In genomic region chr9:63399463-63399815, GRCm38 (mm10) we compare ENCODE assay signal across 8 mouse cellular contexts. TPM values are rescaled to one million over a fixed set of nuclear protein-coding genes. Genes with fewer than 3 reads are reported as not detected.
A peak's percentile ranks its signal among the peaks of the same experiment; 100 is the strongest.
DNase-seq lines count a peak whose midpoint lies in the region; ATAC-seq and TF ChIP-seq lines count a peak whose summit lies in the region.

No protein-coding gene starts in this region.

- H3K27me3 ChIP-seq in heart, embryonic 16.5 days (ENCODE audit: control insufficient read depth, insufficient read depth, low read length), result no peaks in the 10 kb centered on the region
- no peaks in the 10 kb centered on the region for H3K27me3 ChIP-seq in hindbrain, embryonic 14.5 days (ENCODE audit: control insufficient read depth, insufficient read depth, low read length)
- no peaks in the 10 kb centered on the region for H3K27me3 ChIP-seq in midbrain, embryonic 13.5 days

- DNase-seq in heart, adult 18-20 months, result no peak
- no peak for DNase-seq in hindbrain, embryonic 14.5 days (ENCODE audit: low spot score)
- DNase-seq in adrenal gland, postnatal 14 days, result no peak
- no peak for DNase-seq in thymus, adult 18-20 months
- DNase-seq in left cerebral cortex, postnatal 10 days (ENCODE audit: extremely low spot score in 1 of 2, low spot score in 2 of 2), result no peak

- no peaks in the 10 kb centered on the region for H3K9me3 ChIP-seq in heart, embryonic 16.5 days (replicated peaks; ENCODE audit: control insufficient read depth, low read length)
- no peaks in the 10 kb centered on the region for H3K9me3 ChIP-seq in hindbrain, embryonic 14.5 days (ENCODE audit: control insufficient read depth, low read length)
- no peaks in the 10 kb centered on the region for H3K9me3 ChIP-seq in midbrain, embryonic 13.5 days

- H3K4me3 ChIP-seq in heart, embryonic 16.5 days (ENCODE audit: low read length), result peak overlapping the region; percentile 66
- H3K4me3 ChIP-seq in bone marrow macrophage, adult 2 months (ENCODE audit: insufficient read depth, low read length), result peak overlapping the region; percentile 100
- H3K4me3 ChIP-seq in hindbrain, embryonic 14.5 days (replicated peaks; ENCODE audit: low read length), result peak overlapping the region; percentile 97
- H3K4me3 ChIP-seq in midbrain, embryonic 13.5 days (replicated peaks), result peak overlapping the region; percentile 92

- intact Hi-C loops in left cerebral cortex, postnatal 10 days (cut with DNase I), result no loop called here

- ATAC-seq in heart, embryonic 16.5 days (replicated peaks; ENCODE audit: extremely low read depth, insufficient read depth, low FRiP score), result peak; percentile 24
- ATAC-seq in hindbrain, embryonic 14.5 days (ENCODE audit: low FRiP score), result peak; percentile 48; the same call in 1 of the 2 replicates
- no peak; the same call in 1 of the 2 replicates for ATAC-seq in midbrain, embryonic 13.5 days

- no peak for TF ChIP-seq CTCF in bone marrow macrophage, adult 2 months (IDR thresholded peaks at IDR 0.05; ENCODE audit: low read depth, low read length)

- 3% methylated on average over 8 of the region's 8 CpGs for WGBS in heart, embryonic 16.5 days
- 6% methylated on average over 8 of the region's 8 CpGs for WGBS in hindbrain, embryonic 14.5 days
- 3% methylated on average over 8 of the region's 8 CpGs for WGBS in midbrain, embryonic 13.5 days

- H3K36me3 ChIP-seq in heart, embryonic 16.5 days (ENCODE audit: control insufficient read depth, insufficient read depth), result no peaks in the 10 kb centered on the region
- H3K36me3 ChIP-seq in hindbrain, embryonic 14.5 days (replicated peaks; ENCODE audit: control insufficient read depth, insufficient read depth), result no peaks in the 10 kb centered on the region
- H3K36me3 ChIP-seq in midbrain, embryonic 13.5 days, result no peaks in the 10 kb centered on the region

- H3K27ac ChIP-seq in heart, embryonic 16.5 days (ENCODE audit: low read length), result peak overlapping the region; percentile 80
- peak overlapping the region; percentile 64 for H3K27ac ChIP-seq in bone marrow macrophage, adult 2 months (ENCODE audit: insufficient read depth, low read depth, low read length)
- H3K27ac ChIP-seq in hindbrain, embryonic 14.5 days, result peak overlapping the region; percentile 86
- H3K27ac ChIP-seq in midbrain, embryonic 13.5 days, result peak overlapping the region; percentile 70

- TF ChIP-seq POLR2A in bone marrow macrophage, adult 2 months (IDR thresholded peaks at IDR 0.05; ENCODE audit: borderline replicate concordance, low read depth, low read length), result no peak

- H3K9ac ChIP-seq in heart, embryonic 16.5 days (ENCODE audit: low read length), result peak overlapping the region; percentile 95
- peak overlapping the region; percentile 81 for H3K9ac ChIP-seq in hindbrain, embryonic 14.5 days
- peak overlapping the region; percentile 89 for H3K9ac ChIP-seq in midbrain, embryonic 13.5 days (replicated peaks)

- H3K4me2 ChIP-seq in heart, embryonic 16.5 days (ENCODE audit: low read depth, low read length), result peak overlapping the region; percentile 90
- peak overlapping the region; percentile 92 for H3K4me2 ChIP-seq in hindbrain, embryonic 14.5 days (replicated peaks)
- peak overlapping the region; percentile 94 for H3K4me2 ChIP-seq in midbrain, embryonic 13.5 days (replicated peaks)

- peaks cover 12% of the 10 kb centered on the region for H3K4me1 ChIP-seq in heart, embryonic 16.5 days (ENCODE audit: control insufficient read depth, insufficient read depth, low read length)
- H3K4me1 ChIP-seq in bone marrow macrophage, adult 2 months (ENCODE audit: control insufficient read depth, insufficient read depth, low read length), result 0 out of 2 replicates have a peak, but pooled peaks cover 3% of the 10 kb centered on the region
- H3K4me1 ChIP-seq in hindbrain, embryonic 14.5 days (replicated peaks; ENCODE audit: control insufficient read depth, insufficient read depth, low read length), result peaks cover 5% of the 10 kb centered on the region
- peaks cover 26% of the 10 kb centered on the region for H3K4me1 ChIP-seq in midbrain, embryonic 13.5 days (replicated peaks)

RNA-seq across cellular contexts. Expression of gene 2300009A05Rik, which starts 0.4 kb away (rescaled TPM):
- 79.8 and 85.7 TPM in 2 replicates for polyA plus RNA-seq in heart, embryonic 16.5 days (2015; fragmentation: Nextera tagmentation; extraction: Ambion mirVana)
- total RNA-seq in heart, adult 18-20 months (2021), result 10 to 100 TPM; 26.7 to 29.5 TPM
- 32.4 and 38.6 TPM in 2 replicates for polyA plus RNA-seq in bone marrow macrophage, adult 2 months (2012; ENCODE audit: insufficient read depth, insufficient read length, missing spikeins)
- polyA plus RNA-seq in hindbrain, embryonic 14.5 days (2014; fragmentation: Nextera tagmentation; extraction: Ambion mirVana), result 74.3 and 78.7 TPM in 2 replicates
- 58.4 TPM in 2 replicates for polyA plus RNA-seq in midbrain, embryonic 13.5 days (2015; fragmentation: Nextera tagmentation; extraction: Ambion mirVana)
- total RNA-seq in adrenal gland, postnatal 14 days (2021), result 54.6 and 59.7 TPM in 2 replicates
- 10 to 100 TPM; 26.2 to 26.7 TPM for total RNA-seq in left cerebral cortex, postnatal 10 days (2021)

RNA-seq across cellular contexts. Expression of gene Map2k5, which starts 21.7 kb away (rescaled TPM):
- polyA plus RNA-seq in heart, embryonic 16.5 days (2015; fragmentation: Nextera tagmentation; extraction: Ambion mirVana), result 28.4 and 29.1 TPM in 2 replicates
- total RNA-seq in heart, adult 18-20 months (2021), result 10 to 100 TPM; 17.1 to 18.4 TPM
- polyA plus RNA-seq in bone marrow macrophage, adult 2 months (2012; ENCODE audit: insufficient read depth, insufficient read length, missing spikeins), result 21.0 and 25.3 TPM in 2 replicates
- polyA plus RNA-seq in hindbrain, embryonic 14.5 days (2014; fragmentation: Nextera tagmentation; extraction: Ambion mirVana), result 35.9 and 36.1 TPM in 2 replicates
- polyA plus RNA-seq in midbrain, embryonic 13.5 days (2015; fragmentation: Nextera tagmentation; extraction: Ambion mirVana), result 37.7 and 40.9 TPM in 2 replicates
- 30.4 and 33.9 TPM in 2 replicates for total RNA-seq in adrenal gland, postnatal 14 days (2021)
- 10 to 100 TPM; 30.4 to 33.6 TPM for total RNA-seq in left cerebral cortex, postnatal 10 days (2021)
